Mouse (Mus musculus): Measurements from ENCODE around the gene Mpv17l.
"Not testable (repeated sequence)": the region's sequence is repeated elsewhere in the genome, so short reads cannot be mapped to it uniquely, and the experiment has no call there.

Gene Mpv17l

DNA sequence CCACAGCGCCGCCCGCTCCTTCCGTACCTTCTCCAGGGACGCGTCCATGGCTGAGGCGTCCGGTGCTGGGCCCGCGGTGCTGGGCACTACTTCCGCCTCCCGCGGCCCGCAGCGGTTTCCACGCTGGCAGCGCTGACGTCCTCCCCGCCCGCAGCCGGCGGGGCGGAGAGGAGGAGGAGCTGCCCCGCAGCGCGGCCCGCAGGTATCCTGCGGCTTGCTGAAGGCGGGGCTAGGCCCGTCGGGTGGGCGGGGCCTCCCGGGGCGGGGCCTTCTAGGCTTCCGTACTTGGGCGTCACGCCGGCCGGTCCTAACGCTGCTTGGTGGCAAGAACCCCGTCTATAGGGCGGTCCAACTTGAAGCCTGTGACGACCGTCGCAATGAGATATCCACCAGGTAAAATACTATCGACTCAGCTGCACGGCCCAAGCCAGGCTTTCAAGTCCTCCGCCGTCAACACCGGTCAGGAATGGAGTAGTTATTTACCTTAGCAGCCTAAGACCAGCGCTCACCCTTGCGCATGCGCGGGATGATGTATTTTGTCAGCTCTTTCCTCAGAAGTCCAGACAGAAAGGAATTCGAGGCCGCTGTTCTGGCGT is at the start of gene Mpv17l, which contains the start of gene Pdxdc1:
Gene Mpv17l (plus strand): TSS at position 274 of the 596 bp plus-strand sequence.
Gene Pdxdc1 (minus strand): TSS at position 244 of the 596 bp plus-strand sequence.
- DNase-seq (ENCODE audit: low read depth) = peak; percentile 98

DNA sequence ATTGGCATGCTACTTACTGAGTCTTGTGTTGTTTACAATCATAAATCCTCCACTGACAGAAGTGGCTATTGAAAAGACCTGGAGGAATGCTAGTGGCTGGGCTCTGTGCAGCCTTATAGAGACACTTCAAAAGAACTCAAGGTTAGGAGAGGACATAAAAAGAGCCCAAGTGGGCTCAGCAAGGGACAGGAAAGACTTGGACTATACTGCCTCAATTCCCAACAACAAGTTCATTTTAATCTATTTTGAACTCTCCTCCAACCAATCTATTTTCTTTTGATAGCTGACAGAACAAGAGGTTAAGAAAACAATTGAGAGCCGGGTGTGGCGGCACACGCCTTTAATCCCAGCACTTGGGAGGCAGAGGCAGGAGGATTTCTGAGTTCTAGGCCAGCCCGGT is 49.1 kb upstream of the Mpv17l start:
- DNase-seq (ENCODE audit: low read depth) = no peak

DNA sequence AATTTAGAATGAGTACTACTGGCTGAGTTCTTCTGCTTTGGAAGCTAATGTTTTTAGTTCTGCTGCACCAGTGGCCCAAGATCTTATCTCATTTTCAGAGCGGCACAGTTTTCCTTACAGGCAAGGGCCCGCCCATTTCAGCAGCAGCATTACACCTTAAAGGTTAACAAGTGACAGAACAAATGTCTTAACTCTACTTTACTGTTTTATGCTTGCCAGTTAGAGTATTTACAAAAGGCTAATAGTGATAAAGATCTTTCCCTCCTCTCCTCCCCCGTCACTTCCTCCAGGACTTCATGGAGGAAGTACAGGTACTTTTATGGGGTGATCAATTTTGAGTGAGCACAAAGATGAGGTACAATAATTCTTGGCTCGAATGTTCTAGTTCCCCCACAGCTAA is 36.9 kb upstream of the Mpv17l start:
- DNase-seq (ENCODE audit: low read depth) = peak; percentile 10

DNA sequence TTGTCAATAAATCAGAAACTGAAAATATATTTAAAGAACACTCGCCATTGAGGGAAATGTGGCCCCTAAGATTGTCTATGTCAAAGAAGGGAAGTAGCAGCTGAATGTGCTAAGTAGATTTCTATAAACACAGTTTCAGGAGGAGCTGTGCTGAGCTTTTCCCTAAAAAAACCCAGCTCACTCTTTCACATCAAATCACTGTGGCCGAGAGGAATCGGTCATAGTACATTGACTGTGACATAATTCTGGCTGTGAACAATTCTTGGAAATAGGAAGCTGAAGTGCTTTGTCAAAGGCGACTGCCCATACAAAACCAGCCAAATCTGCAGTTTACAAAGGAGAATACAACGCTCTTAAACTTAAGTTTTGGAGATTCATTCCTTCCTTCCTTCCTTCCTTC is 36.3 kb upstream of the Mpv17l start:
- DNase-seq (ENCODE audit: low read depth) = no peak

DNA sequence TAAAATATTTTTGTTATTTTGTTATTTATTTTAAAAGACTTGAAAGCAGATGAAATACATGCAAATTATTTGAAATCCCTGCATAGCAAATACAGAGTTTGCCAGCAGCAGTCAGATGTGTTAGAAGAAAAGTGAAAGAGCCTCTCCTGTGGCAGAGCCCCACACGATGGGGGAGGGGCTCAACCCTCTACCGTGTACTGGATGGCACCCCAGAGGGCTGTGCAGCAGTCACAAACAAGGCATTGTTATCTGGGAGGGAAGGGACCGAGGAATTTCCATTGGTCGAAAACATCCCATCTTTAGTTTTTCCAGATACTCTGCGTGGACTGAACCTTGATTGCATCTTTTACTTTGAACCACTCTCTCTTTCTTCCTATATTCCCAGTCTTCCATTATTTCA is 35.6 kb upstream of the Mpv17l start:
- not testable (repeated sequence) for DNase-seq (ENCODE audit: low read depth)

DNA sequence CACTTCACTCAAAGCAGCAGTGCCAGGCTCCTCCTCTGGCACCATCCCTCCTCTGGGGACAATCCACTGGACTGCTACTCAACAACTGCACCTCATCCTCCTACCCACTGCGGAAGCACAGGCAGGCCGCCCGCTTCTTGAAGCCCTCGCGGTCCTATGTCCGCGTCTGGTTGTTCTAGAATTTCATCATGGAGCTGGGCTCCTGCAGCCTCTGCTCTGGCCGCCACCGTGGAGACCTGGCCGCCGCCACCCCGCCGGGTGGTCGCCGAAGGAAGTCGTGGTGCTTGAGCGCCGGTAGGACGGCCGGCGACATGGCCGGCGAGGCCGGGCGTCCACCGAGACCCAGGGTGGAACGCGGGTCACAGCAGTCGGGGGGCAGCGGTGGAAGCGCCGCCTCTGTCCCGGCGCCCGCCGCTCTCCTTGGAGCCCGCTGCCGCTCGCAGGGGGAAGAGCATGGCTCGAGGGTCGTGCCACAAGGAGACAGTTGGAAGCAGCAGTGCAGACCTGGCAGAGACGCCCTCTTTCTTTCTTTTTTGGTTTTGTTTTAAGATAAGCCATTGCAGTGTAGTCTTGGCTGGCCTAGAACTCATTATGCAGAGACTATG is 34.9 kb upstream of the Mpv17l start:
- no peak for DNase-seq (ENCODE audit: low read depth)

DNA sequence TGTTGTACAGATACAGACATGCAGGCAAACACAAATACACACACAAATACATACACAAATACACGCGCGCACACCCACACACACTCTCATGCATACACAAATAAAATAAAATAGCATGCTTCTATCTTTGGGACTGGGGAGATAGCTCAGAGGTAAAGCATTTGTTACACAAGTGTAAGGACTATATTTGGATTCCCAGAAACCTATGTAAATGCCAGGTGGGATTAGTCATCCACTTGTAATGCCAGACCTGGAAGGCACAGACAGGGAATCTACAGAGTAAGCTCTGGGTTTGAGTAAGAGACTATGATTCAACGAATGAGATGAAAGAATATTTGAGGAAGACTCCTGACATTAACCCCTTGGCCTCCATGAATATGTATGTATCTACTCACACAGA is 27.5 kb upstream of the Mpv17l start:
- DNase-seq (ENCODE audit: low read depth) = no peak

DNA sequence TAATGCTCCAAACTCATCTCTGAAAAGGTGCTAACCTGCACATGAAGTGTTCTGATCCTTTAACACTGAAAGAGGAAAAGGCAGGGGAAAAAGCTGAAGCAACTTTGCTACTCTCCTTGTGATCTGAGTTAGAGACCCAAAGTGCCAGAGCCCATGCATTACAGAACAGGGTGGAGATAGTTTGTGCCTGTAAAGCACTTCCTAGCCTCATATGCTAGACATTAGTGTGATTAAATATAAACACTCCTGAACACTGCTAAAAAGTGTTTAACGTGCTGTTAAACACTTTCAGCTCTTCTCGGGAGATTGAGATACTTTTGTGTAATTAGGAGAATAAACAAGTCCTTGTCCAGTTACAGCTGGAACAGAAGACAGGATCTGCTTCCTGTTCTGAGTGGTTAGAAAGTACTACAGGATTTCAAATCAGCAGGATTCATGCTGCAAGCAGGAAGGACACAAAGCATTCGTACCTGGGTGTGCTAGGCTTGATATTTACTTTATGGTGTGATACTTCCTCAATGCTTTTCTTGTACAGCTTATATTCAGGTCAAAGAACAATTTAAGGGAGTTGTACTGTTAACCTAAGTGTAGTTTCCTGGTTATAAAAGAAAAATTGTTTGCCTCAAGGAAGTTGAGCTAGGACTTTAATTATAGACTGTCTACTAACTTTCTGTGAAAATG is 19.7 kb upstream of the Mpv17l start:
- no peak for DNase-seq (ENCODE audit: low read depth)

DNA sequence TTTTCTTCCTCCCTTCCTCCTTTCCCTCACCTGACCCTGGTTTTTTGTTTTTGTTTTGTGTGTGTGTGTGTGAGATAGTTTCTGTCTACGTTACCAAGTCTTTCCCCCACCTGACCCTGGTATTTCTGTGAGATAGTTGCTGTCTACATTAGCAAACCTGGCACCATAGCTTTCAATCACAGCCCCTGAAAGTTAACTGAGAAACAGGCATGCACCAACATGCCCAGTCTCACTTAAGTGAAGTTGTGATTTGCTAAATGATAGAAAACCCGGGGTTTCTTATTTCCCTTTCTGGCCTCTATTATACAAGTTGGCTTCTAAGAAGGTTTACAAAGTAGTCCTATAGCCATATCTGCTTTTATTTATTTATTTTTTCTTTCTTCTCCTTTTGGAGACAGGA is 12.5 kb upstream of the Mpv17l start:
- DNase-seq (ENCODE audit: low read depth) = no peak

DNA sequence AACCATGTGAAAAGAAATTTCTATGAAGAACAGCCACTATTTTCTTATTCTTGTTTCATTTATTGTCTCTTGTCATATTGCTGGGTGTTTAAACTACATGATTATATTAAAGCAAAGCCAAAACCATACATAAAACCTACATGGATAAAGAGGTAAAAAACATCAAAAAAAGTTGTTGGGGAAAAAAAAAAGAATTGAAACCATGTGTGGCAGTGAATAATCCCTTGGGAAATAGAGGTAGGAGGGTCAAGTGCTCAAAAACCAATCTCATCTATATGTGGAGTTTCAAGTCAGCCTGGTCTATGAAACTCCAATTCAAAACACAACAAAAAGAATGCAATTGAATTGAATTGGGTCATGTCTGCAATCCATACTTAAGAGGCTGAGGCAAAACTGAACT is 10.1 kb upstream of the Mpv17l start:
- DNase-seq (ENCODE audit: low read depth) = no peak

DNA sequence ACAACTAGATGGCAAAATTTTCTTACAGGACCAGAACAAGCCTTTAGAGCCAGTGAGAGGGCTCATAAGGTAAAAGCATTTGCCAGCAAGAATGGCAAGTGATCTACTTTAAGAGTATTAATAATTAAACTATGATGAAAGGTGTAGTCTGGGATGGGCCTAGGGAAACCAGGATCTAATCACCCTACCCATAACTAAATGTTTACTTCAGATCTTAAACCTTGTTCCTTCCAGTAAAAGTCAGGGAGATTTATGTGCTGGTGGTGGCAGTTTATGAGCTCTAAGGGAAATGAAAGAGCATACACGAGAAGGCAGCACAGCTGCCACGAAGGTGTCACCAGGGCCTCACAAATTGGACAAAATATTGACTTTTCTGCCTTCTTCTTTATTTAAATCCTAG is 8.9 kb upstream of the Mpv17l start:
- DNase-seq (ENCODE audit: low read depth) = no peak

DNA sequence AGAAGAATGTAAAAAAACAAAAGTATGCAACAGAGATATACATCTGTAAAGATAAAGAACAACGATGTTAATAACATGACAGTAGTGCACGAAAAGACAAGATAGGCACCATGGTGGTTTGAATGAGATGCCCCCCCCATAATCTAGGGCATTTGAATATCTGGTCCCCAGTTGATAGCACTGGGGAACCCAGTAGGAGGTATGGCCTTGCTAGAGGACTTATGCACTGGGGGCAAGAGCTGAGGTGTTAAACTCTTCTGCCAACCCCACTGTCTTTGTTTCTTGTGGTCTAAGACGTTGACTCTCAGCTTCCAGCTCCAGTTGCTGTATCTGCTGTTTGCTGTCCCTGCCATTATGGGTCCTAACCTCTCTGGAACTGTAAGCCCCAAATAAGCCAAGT is 7.2 kb upstream of the Mpv17l start:
- DNase-seq (ENCODE audit: low read depth) = no peak

DNA sequence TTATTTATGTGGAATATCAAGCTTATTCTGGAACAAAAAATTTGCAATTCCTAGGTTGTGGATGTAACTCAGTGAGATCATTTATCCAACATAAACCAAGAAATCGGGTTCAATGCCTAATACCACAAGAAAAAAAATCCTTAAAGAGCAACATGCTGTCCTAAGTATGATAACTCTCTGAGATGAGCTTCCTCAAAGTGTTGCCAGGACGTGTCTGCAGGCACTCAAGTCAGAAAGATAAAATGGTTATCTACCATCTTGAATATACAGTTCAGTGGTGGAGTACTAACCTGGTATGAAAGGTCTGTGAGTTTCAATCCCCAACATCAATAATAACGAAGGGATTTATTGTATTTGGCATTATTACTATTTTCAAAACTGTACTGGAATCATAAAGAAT is 6.6 kb upstream of the Mpv17l start:
- DNase-seq (ENCODE audit: low read depth) = no peak

DNA sequence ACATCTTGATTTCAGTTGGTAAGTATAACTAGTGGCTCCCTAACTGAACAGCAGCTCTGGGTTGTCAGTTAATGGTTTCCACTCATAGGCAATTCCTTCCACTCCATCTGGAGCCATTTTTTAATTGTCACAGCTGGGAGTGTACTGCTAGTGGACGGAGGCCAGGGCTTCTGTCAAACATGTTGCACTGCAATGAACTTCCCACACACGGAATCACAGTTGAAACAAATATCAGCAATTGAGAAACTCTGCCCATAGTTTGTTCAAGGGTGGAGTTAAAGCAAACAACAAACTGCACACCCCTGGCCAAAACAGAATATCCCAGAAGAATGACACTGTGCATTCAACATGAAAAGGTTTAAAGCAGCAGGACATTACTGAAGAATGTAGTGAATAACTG is 4.0 kb upstream of the Mpv17l start:
- DNase-seq (ENCODE audit: low read depth) = no peak

DNA sequence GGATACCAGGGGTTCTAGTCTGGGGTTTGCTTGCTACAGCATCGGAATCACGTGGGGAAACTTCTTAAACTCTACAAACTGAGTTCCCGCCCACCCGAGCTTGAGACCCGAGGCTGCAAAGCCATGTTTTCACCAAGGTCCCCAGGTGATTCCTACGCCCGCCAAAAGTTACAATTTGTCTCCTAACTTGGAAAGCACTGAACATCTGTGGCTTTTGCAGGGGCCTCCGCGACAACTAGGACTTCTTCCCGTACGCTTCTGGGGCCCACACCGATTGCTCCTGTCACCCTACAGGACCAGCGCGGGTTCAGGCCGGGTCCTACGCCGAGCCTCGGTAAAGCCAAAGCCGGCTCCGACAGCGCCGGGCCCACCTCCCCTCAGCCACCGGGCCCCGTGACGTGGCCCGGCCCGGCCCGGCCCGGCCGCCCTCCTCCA is 547 bp upstream of the Mpv17l start:
- peak; percentile 67 for DNase-seq (ENCODE audit: low read depth)

DNA sequence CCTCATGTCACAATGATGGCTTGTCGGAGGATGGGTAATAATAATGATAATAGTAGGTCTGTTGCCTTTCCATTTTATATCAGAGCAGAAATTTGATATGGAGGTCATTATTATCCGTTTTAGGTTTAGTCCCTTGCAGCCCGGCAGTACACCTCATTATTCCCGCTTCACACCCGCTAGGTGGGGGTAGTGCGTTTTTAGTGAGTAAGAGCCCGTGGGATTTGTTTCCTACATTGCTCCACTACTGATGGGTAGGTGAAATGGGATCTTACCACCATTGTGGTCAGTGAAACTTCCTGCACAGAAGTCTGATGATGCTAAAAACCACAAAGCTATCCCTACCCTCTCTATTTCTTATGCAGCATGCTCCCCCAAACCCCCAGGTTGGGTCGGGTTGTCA is 527 bp downstream of the Mpv17l start:
- DNase-seq (ENCODE audit: low read depth) = no peak

DNA sequence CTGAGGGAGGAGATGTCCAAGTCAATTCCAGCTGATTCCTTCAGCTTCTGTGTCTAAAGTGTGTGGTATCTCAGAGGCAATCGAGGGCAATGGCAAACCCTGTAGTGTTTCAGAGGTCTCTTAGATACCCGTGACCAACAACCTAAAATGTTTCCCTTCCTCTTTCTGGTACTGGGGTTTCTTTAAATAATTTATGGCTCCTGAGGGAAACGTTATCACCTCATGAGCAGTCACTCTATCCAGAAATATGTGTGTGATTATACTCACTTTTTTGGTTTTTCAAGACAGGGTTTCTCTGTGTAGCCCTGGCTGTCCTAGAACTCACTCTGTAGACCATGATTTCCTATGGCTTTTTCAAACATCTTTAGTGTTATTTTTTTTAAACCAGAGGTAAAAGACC is 4.3 kb downstream of the Mpv17l start:
- no peak for DNase-seq (ENCODE audit: low read depth)

DNA sequence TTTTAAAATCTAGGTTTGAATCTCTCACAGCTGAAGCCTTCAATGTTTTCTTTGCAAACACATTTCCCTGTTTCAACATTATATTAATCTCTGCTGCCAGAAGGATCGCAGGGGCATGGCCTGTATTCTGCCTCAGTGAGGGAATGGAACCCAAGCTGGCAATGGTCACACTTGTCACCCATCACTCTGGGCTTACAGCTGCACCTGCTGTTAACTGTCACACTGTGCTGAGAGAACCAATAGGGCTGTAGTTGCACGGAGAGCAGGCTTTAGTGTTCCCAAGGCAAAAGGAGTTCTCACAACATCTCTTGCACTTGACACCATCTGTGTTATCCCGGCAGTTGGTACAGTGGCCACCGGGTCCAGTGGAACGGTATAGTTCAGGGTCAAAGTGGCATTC is 17.1 kb downstream of the Mpv17l start:
- no peak for DNase-seq (ENCODE audit: low read depth)

DNA sequence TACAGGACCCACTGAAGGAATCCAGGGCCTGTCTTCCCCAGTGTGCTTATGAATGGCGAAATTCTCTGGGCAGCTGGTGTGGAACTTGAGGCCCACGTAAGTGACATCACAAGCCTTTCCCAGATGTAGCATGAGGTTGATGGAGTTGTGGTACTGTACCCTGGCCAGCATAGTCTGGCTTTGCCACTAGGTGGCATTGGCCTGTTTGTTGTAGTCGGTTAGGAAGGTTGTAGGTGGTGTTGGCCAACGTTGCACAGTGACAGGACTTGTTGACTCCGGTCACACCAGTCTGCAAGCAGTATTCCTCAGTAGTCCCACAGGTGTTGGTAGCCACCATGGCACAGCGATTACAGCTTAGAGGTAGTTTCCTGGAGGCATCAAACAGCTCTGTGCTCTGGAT is 18.1 kb downstream of the Mpv17l start:
- peak; percentile 16 for DNase-seq (ENCODE audit: low read depth)

DNA sequence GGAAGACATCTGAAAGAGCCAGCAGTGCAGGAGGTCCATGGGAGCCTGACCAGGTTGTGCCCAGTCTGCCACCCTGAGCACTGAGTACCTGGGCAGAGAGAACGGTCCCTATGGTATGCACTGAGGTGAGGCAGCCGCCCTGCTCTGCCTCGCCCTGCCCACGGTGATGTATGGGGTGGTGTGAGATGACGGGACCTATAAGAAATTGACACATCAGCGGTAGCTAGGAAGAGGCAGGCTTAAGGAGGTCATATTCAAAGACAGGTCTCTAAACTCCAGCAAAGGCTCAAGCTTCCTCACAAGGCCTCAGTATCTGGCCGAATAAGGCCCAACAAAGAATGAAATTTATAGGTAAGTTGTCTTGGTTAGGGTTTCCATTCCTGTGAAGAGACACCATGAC is 18.8 kb downstream of the Mpv17l start:
- no peak for DNase-seq (ENCODE audit: low read depth)

DNA sequence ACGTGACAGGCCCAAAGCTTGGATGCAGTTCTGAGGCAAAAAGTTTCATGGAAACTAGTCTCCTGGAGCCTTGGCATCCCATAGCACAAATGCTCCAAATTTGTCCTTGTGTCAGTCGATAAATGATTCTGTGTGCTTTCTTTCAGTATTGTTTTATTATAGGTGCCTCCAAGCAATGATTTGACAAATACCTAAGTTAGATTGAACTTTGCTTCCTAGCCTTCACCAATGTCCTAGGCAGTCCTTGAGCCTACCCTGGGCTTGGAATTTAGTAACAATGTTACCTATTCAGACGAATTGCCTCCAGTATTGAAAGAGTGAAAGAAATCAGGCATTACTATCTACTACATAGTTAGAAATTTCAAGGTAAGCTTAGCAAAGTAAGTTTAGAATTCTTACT is 19.5 kb downstream of the Mpv17l start:
- not testable (repeated sequence) for DNase-seq (ENCODE audit: low read depth)

DNA sequence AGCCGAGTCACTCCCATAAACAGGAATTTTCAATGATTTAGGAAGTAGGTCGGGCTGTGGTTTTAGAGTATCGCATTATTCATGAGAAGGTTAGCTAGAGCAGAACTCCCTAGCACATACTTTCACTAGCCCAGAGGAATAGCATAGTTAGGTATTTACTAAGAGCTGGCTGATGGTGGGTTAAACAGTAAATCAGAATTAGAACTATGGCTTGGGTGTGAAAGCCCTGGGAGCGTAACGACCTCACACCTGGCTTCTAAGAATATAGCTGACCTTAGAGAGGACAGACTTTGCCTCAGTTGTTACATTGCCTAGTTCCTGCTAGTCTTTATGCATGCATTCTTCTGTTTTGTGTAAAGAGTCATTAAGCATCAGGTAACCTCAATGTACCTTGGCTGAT is 20.0 kb downstream of the Mpv17l start:
- DNase-seq (ENCODE audit: low read depth) = not testable (repeated sequence)

DNA sequence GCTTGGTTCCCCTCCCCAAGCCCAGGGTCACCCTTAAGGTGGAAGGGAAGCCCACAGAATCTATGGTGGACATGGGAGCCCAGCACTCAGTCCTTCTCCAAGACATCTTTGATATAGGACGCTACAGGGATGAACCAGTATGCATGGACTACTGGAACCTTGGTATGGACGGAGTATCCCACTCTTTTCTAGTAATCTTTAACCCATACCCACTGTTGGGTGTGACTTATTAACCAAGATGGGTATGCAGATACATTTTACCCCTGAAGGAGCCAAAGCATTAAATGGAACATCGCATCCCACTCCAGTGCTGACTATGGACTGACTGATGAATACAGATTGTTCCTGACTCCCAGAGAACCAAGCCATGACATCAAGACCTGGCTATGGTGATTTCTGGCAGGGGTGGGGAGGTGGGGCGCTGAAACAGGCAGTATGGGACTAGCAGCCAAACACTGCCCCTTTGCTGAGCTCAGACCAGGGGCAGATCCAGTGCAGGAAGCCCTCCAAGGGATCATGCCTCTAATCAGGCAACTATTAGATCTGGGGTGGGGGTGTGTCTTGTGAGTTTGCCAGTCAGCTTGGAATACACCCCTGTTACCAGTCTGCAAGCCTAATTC is 24.6 kb downstream of the Mpv17l start:
- DNase-seq (ENCODE audit: low read depth) = no peak

Data from induced T-regulatory cell, adult 2 months (primary cell).